In genomic region chr5:64212206-64212605, GRCm38 (mm10) we compare ENCODE assay signal across 15 mouse cellular contexts. TPM values are rescaled to one million over a fixed set of nuclear protein-coding genes. Genes with fewer than 3 reads are reported as not detected.
DNase-seq lines count a peak whose midpoint lies in the region; ATAC-seq lines count a peak whose summit lies in the region.
"Had no signal": no experiment of that assay in that cellular context is flagged by ENCODE, and none has a peak within 500 bp of the region (broad histone marks: within the 10 kb centered on the region; RNA-seq: fewer than 3 reads in every experiment).

No protein-coding gene starts in this region.

- H3K9ac ChIP-seq in liver, embryonic 16.5 days (ENCODE audit: low read depth, low read length) = no peak overlapping the region
- H3K9ac ChIP-seq in liver, embryonic 12.5 days = no peak overlapping the region
- H3K9ac ChIP-seq: embryonic facial prominence, embryonic 13.5 days; liver, embryonic 14.5 days had no signal

- peak; percentile 52 for DNase-seq in adrenal gland, adult 2 months
- DNase-seq in adrenal gland, adult 18-20 months (ENCODE audit: low spot score in 2 of 2) = no peak
- DNase-seq in kidney, adult 9 months = peak; percentile 73
- DNase-seq in midbrain, embryonic 10.5 days (ENCODE audit: low spot score) = no peak
- no peak for DNase-seq in hindbrain, embryonic 10.5 days (ENCODE audit: low spot score)
- DNase-seq: cerebellum, adult 8-10 months; right cerebral cortex, postnatal 25 days had no signal

- H3K27me3 ChIP-seq in liver, embryonic 16.5 days (ENCODE audit: control insufficient read depth, insufficient read depth, low read depth, low read length) = no peaks in the 10 kb centered on the region
- H3K27me3 ChIP-seq in liver, embryonic 12.5 days (replicated peaks) = no peaks in the 10 kb centered on the region
- H3K27me3 ChIP-seq in midbrain, embryonic 10.5 days (ENCODE audit: low read depth, poor library complexity, severe bottlenecking) = no peaks in the 10 kb centered on the region
- no peaks in the 10 kb centered on the region for H3K27me3 ChIP-seq in hindbrain, embryonic 10.5 days (ENCODE audit: insufficient read depth, poor library complexity, severe bottlenecking)
- H3K27me3 ChIP-seq: embryonic facial prominence, embryonic 13.5 days had no signal

- 55% methylated on average over 5 of the region's 5 CpGs for WGBS in liver, embryonic 16.5 days (ENCODE audit: insufficient replicate concordance)
- 53% methylated on average over 5 of the region's 5 CpGs for WGBS in liver, embryonic 12.5 days (ENCODE audit: insufficient replicate concordance)
- 51% methylated on average over 5 of the region's 5 CpGs for WGBS in macrophage (ENCODE audit: missing documents)
- 75% methylated on average over 5 of the region's 5 CpGs for WGBS in midbrain, embryonic 10.5 days
- whole genome bisulfite sequencing in hindbrain, embryonic 10.5 days = 46% methylated on average over 5 of the region's 5 CpGs

- no peaks in the 10 kb centered on the region; the same call in 1 of the 2 replicates for H3K4me1 ChIP-seq in liver, embryonic 16.5 days (ENCODE audit: control insufficient read depth, low read depth, low read length)
- H3K4me1 ChIP-seq in liver, embryonic 12.5 days = peaks cover 13% of the 10 kb centered on the region; the same call in 1 of the 2 replicates
- no peaks in the 10 kb centered on the region for H3K4me1 ChIP-seq in midbrain, embryonic 10.5 days
- H3K4me1 ChIP-seq in hindbrain, embryonic 10.5 days (replicated peaks) = peaks cover 13% of the 10 kb centered on the region

- no peak for ATAC-seq in liver, embryonic 16.5 days (ENCODE audit: low read depth)
- no peak for ATAC-seq in liver, embryonic 12.5 days
- ATAC-seq: forebrain, embryonic 14.5 days; midbrain, embryonic 16.5 days had no signal

- no peak overlapping the region for H3K4me3 ChIP-seq in liver, embryonic 16.5 days (ENCODE audit: low read depth, low read length)
- H3K4me3 ChIP-seq in liver, embryonic 12.5 days = no peak overlapping the region
- H3K4me3 ChIP-seq in macrophage (ENCODE audit: inconsistent target) = no peak overlapping the region
- no peak overlapping the region for H3K4me3 ChIP-seq in midbrain, embryonic 10.5 days
- H3K4me3 ChIP-seq in hindbrain, embryonic 10.5 days = no peak overlapping the region
- H3K4me3 ChIP-seq: embryonic facial prominence, embryonic 13.5 days had no signal

- peak overlapping the region; percentile 11; the same call in 1 of the 2 replicates for H3K27ac ChIP-seq in liver, embryonic 16.5 days (ENCODE audit: low read length)
- H3K27ac ChIP-seq in liver, embryonic 12.5 days = no peak overlapping the region
- H3K27ac ChIP-seq in macrophage = peak overlapping the region; percentile 62
- no peak overlapping the region for H3K27ac ChIP-seq in midbrain, embryonic 10.5 days (replicated peaks)
- no peak overlapping the region for H3K27ac ChIP-seq in hindbrain, embryonic 10.5 days
- H3K27ac ChIP-seq: embryonic facial prominence, embryonic 13.5 days; liver, embryonic 14.5 days; stomach, postnatal 0 days had no signal

- H3K79me2 ChIP-seq in macrophage (ENCODE audit: inconsistent target) = peaks cover 14% of the 10 kb centered on the region; the same call in 1 of the 2 replicates

- no peak overlapping the region for H3K4me2 ChIP-seq in liver, embryonic 16.5 days (ENCODE audit: low read depth, low read length)
- H3K4me2 ChIP-seq in liver, embryonic 12.5 days = no peak overlapping the region
- H3K4me2 ChIP-seq: embryonic facial prominence, embryonic 13.5 days had no signal

- H3K36me3 ChIP-seq in liver, embryonic 16.5 days (ENCODE audit: control insufficient read depth, insufficient read depth) = no peaks in the 10 kb centered on the region
- H3K36me3 ChIP-seq in liver, embryonic 12.5 days = no peaks in the 10 kb centered on the region
- no peaks in the 10 kb centered on the region for H3K36me3 ChIP-seq in macrophage (ENCODE audit: inconsistent target)
- no peaks in the 10 kb centered on the region for H3K36me3 ChIP-seq in midbrain, embryonic 10.5 days
- no peaks in the 10 kb centered on the region for H3K36me3 ChIP-seq in hindbrain, embryonic 10.5 days
- H3K36me3 ChIP-seq: embryonic facial prominence, embryonic 13.5 days had no signal

- H3K9me3 ChIP-seq in liver, embryonic 16.5 days (replicated peaks; ENCODE audit: control insufficient read depth, low read length) = no peaks in the 10 kb centered on the region
- H3K9me3 ChIP-seq in liver, embryonic 12.5 days (replicated peaks) = no peaks in the 10 kb centered on the region
- no peaks in the 10 kb centered on the region for H3K9me3 ChIP-seq in midbrain, embryonic 10.5 days (replicated peaks)
- H3K9me3 ChIP-seq in hindbrain, embryonic 10.5 days = no peaks in the 10 kb centered on the region
- H3K9me3 ChIP-seq: embryonic facial prominence, embryonic 13.5 days had no signal

RNA-seq across cellular contexts. Expression of gene Tbc1d1, which starts 56.1 kb away (rescaled TPM):
- total RNA-seq in adrenal gland, adult 2 months (2021) = 10 to 100 TPM in 1 of 2 experiments, 1 to 10 TPM in 1; 9.7 to 14.2 TPM
- polyA plus RNA-seq in adrenal gland, adult 2 months (2012; rRNA removed) = 7.4 and 10.2 TPM in 2 replicates
- 10 to 100 TPM; 10.0 to 17.6 TPM for total RNA-seq in adrenal gland, adult 18-20 months (2021)
- 6.0 and 6.3 TPM in 2 replicates for polyA plus RNA-seq in liver, embryonic 16.5 days (2015; fragmentation: Nextera tagmentation; extraction: Ambion mirVana)
- polyA plus RNA-seq in liver, embryonic 12.5 days (2016; fragmentation: Nextera tagmentation; extraction: Ambion mirVana) = 13.2 and 13.8 TPM in 2 replicates
- 100 to 1,000 TPM in 18 of 26 experiments, 10 to 100 TPM in 8; 81.0 to 570 (median 114) TPM for total RNA-seq in macrophage (2018; cell fraction: chromatin; rRNA removed)
- 10 to 100 TPM; 34.1 to 77.6 (median 45.2) TPM for total RNA-seq in macrophage (2018; cell fraction: cytosol; rRNA removed)
- 100 to 1,000 TPM in 9 of 26 experiments, 10 to 100 TPM in 17; 63.0 to 642 (median 88.4) TPM for total RNA-seq in macrophage (2018; cell fraction: nucleus; rRNA removed)
- polyA plus RNA-seq in macrophage (2018) = 32.3 to 46.9 TPM (median 38.4 TPM) in 3 replicates
- polyA plus RNA-seq in midbrain, embryonic 10.5 days (2016; fragmentation: Nextera tagmentation; extraction: Ambion mirVana) = 22.2 and 22.4 TPM in 2 replicates
- 21.2 and 27.1 TPM in 2 replicates for polyA plus RNA-seq in hindbrain, embryonic 10.5 days (2016; fragmentation: Nextera tagmentation; extraction: Ambion mirVana)

Comparison
In these comparisons a context has a peak if more than half of its experiments do, and no peak if none do; other contexts are left out.
1. DNase-seq: peak in adrenal gland, adult 2 months (single experiment) and kidney, adult 9 months (single experiment); none in adrenal gland, adult 18-20 months (0 of 2), midbrain, embryonic 10.5 days (single experiment) and hindbrain, embryonic 10.5 days (single experiment).
2. H3K27ac ChIP-seq: peak in liver, embryonic 16.5 days (single experiment) and macrophage (single experiment); none in liver, embryonic 12.5 days (single experiment), midbrain, embryonic 10.5 days (single experiment) and hindbrain, embryonic 10.5 days (single experiment).